Comparison of ENCODE assay signal across 11 mouse cellular contexts in genomic region chr6:86598742-86599193, GRCm38 (mm10). TPM values are rescaled to one million over a fixed set of nuclear protein-coding genes. Genes with fewer than 3 reads are reported as not detected.
DNase-seq lines count a peak whose midpoint lies in the region; ATAC-seq and TF ChIP-seq lines count a peak whose summit lies in the region.
"Had no signal": no experiment of that assay in that cellular context is flagged by ENCODE, and none has a peak within 500 bp of the region (broad histone marks: within the 10 kb centered on the region; RNA-seq: fewer than 3 reads in every experiment).

No protein-coding gene starts in this region.

- H3K4me3 ChIP-seq in hindbrain, postnatal 0 days (ENCODE audit: low read length), result no peak overlapping the region
- no peak overlapping the region for H3K4me3 ChIP-seq in hindbrain, embryonic 12.5 days
- H3K4me3 ChIP-seq in forebrain, embryonic 14.5 days (ENCODE audit: low read depth, low read length), result no peak overlapping the region
- no peak overlapping the region for H3K4me3 ChIP-seq in liver, postnatal 0 days (ENCODE audit: low read depth, low read length)
- H3K4me3 ChIP-seq: embryonic facial prominence, embryonic 12.5 days; midbrain, embryonic 12.5 days; neural tube, embryonic 12.5 days had no signal

- peak; percentile 72 for TF ChIP-seq EP300 in liver, postnatal 0 days (IDR thresholded peaks at IDR 0.05; ENCODE audit: low read depth)

- no peak overlapping the region for H3K4me2 ChIP-seq in hindbrain, postnatal 0 days (ENCODE audit: low read depth, low read length)
- no peak overlapping the region for H3K4me2 ChIP-seq in hindbrain, embryonic 12.5 days (replicated peaks)
- H3K4me2 ChIP-seq in forebrain, embryonic 14.5 days (ENCODE audit: low read length), result no peak overlapping the region
- no peak overlapping the region for H3K4me2 ChIP-seq in liver, postnatal 0 days (ENCODE audit: low read depth, low read length)
- H3K4me2 ChIP-seq: embryonic facial prominence, embryonic 12.5 days; midbrain, embryonic 12.5 days; neural tube, embryonic 12.5 days had no signal

- no peaks in the 10 kb centered on the region for H3K4me1 ChIP-seq in hindbrain, postnatal 0 days (ENCODE audit: insufficient read depth, low read length)
- no peaks in the 10 kb centered on the region; the same call in 1 of the 2 replicates for H3K4me1 ChIP-seq in hindbrain, embryonic 12.5 days
- H3K4me1 ChIP-seq in forebrain, embryonic 14.5 days (ENCODE audit: control insufficient read depth, insufficient read depth, low read length), result no peaks in the 10 kb centered on the region
- H3K4me1 ChIP-seq in liver, postnatal 0 days (ENCODE audit: insufficient read depth), result peaks cover 37% of the 10 kb centered on the region
- H3K4me1 ChIP-seq: embryonic facial prominence, embryonic 12.5 days; midbrain, embryonic 12.5 days; neural tube, embryonic 12.5 days had no signal

- H3K9ac ChIP-seq in hindbrain, postnatal 0 days (replicated peaks; ENCODE audit: low read length), result no peak overlapping the region
- no peak overlapping the region for H3K9ac ChIP-seq in hindbrain, embryonic 12.5 days
- no peak overlapping the region for H3K9ac ChIP-seq in forebrain, embryonic 14.5 days (ENCODE audit: low read length)
- H3K9ac ChIP-seq in liver, postnatal 0 days (replicated peaks), result 0 out of 2 replicates have a peak overlapping the region, but pooled peaks have one; percentile 17
- H3K9ac ChIP-seq: embryonic facial prominence, embryonic 12.5 days; midbrain, embryonic 12.5 days; neural tube, embryonic 12.5 days had no signal

- WGBS in hindbrain, postnatal 0 days, result 84% methylated on average over 5 of the region's 5 CpGs
- 69% methylated on average over 5 of the region's 5 CpGs for WGBS in hindbrain, embryonic 12.5 days
- 74% methylated on average over 5 of the region's 5 CpGs for WGBS in forebrain, embryonic 14.5 days
- 72% methylated on average over 5 of the region's 5 CpGs for WGBS in liver, postnatal 0 days (ENCODE audit: insufficient replicate concordance)

- peak; percentile 34; the same call in 1 of the 2 replicates for ATAC-seq in hindbrain, postnatal 0 days
- ATAC-seq in hindbrain, embryonic 12.5 days (ENCODE audit: low FRiP score), result no peak; the same call in 1 of the 2 replicates
- peak; percentile 42; the same call in 1 of the 2 replicates for ATAC-seq in forebrain, embryonic 14.5 days
- ATAC-seq in liver, postnatal 0 days, result peak; percentile 14

- no peaks in the 10 kb centered on the region for H3K27me3 ChIP-seq in hindbrain, postnatal 0 days (ENCODE audit: insufficient read depth, low read length)
- no peaks in the 10 kb centered on the region; the same call in 1 of the 2 replicates for H3K27me3 ChIP-seq in hindbrain, embryonic 12.5 days
- no peaks in the 10 kb centered on the region for H3K27me3 ChIP-seq in forebrain, embryonic 14.5 days (replicated peaks; ENCODE audit: control insufficient read depth, insufficient read depth, low read length)
- H3K27me3 ChIP-seq in liver, postnatal 0 days (ENCODE audit: insufficient read depth, low read length), result no peaks in the 10 kb centered on the region
- H3K27me3 ChIP-seq: embryonic facial prominence, embryonic 12.5 days; midbrain, embryonic 12.5 days; neural tube, embryonic 12.5 days had no signal

- H3K9me3 ChIP-seq in hindbrain, postnatal 0 days (ENCODE audit: low read length), result no peaks in the 10 kb centered on the region
- H3K9me3 ChIP-seq in hindbrain, embryonic 12.5 days (replicated peaks), result no peaks in the 10 kb centered on the region
- H3K9me3 ChIP-seq in forebrain, embryonic 14.5 days (replicated peaks; ENCODE audit: control insufficient read depth, low read length), result no peaks in the 10 kb centered on the region
- no peaks in the 10 kb centered on the region for H3K9me3 ChIP-seq in liver, postnatal 0 days (ENCODE audit: low read length)
- H3K9me3 ChIP-seq: embryonic facial prominence, embryonic 12.5 days; neural tube, embryonic 12.5 days had no signal

- DNase-seq in hindbrain, postnatal 0 days (ENCODE audit: low spot score), result no peak
- peak; percentile 16 for DNase-seq in MEL-GATA-1-ER (ENCODE audit: extremely low read depth, low read depth)
- no peak for DNase-seq in forebrain, embryonic 14.5 days (ENCODE audit: low spot score)
- DNase-seq in liver, postnatal 0 days, result no peak
- DNase-seq in ovary, postnatal 36 days (ENCODE audit: low spot score), result no peak
- no peak for DNase-seq in adrenal gland, postnatal 14 days

- H3K27ac ChIP-seq in hindbrain, postnatal 0 days, result no peak overlapping the region
- H3K27ac ChIP-seq in hindbrain, embryonic 12.5 days, result no peak overlapping the region
- no peak overlapping the region for H3K27ac ChIP-seq in forebrain, embryonic 14.5 days (ENCODE audit: low read depth, low read length)
- H3K27ac ChIP-seq in liver, postnatal 0 days (ENCODE audit: low read depth), result peak overlapping the region; percentile 77
- H3K27ac ChIP-seq: embryonic facial prominence, embryonic 12.5 days; midbrain, embryonic 12.5 days; neural tube, embryonic 12.5 days had no signal

- H3K36me3 ChIP-seq in hindbrain, postnatal 0 days (ENCODE audit: insufficient read depth, low read length), result no peaks in the 10 kb centered on the region
- H3K36me3 ChIP-seq in hindbrain, embryonic 12.5 days, result no peaks in the 10 kb centered on the region
- no peaks in the 10 kb centered on the region for H3K36me3 ChIP-seq in forebrain, embryonic 14.5 days (ENCODE audit: control insufficient read depth, insufficient read depth, low read length)
- H3K36me3 ChIP-seq in liver, postnatal 0 days (replicated peaks; ENCODE audit: insufficient read depth, low read length), result no peaks in the 10 kb centered on the region
- H3K36me3 ChIP-seq: embryonic facial prominence, embryonic 12.5 days; midbrain, embryonic 12.5 days; neural tube, embryonic 12.5 days had no signal

- TF ChIP-seq CTCF in hindbrain, postnatal 0 days (IDR thresholded peaks at IDR 0.05; ENCODE audit: low read depth), result no peak
- TF ChIP-seq CTCF in liver, postnatal 0 days (IDR thresholded peaks at IDR 0.05; ENCODE audit: low read depth), result no peak

RNA-seq across cellular contexts. Expression of gene Asprv1, which starts 29.2 kb away (rescaled TPM):
- 0.22 and 0.73 TPM in 2 replicates for total RNA-seq in hindbrain, postnatal 0 days (2014; rRNA removed)
- polyA plus RNA-seq in hindbrain, postnatal 0 days (2015; fragmentation: Nextera tagmentation; extraction: Ambion mirVana), result 0.99 and 1.0 TPM in 2 replicates
- polyA plus RNA-seq in hindbrain, embryonic 12.5 days (2016; fragmentation: Nextera tagmentation; extraction: Ambion mirVana), result 0.39 and 0.67 TPM in 2 replicates
- 0.59 and 1.0 TPM in 2 replicates for polyA plus RNA-seq in forebrain, embryonic 14.5 days (2014; fragmentation: Nextera tagmentation; extraction: Ambion mirVana)
- polyA plus RNA-seq in liver, postnatal 0 days (2015; fragmentation: Nextera tagmentation; extraction: Ambion mirVana), result 7.3 and 8.6 TPM in 2 replicates
- 0.41 TPM in 1 of 2 replicates, not detected in the other for total RNA-seq in adrenal gland, postnatal 14 days (2021)
- total RNA-seq: liver, adult 2 months had no signal
